Mouse (Mus musculus) myocyte (in vitro differentiated cells): ENCODE measurements around the gene Slc25a19.

ENCODE experiments used
- MAX ChIP-seq: IDR thresholded peaks from one replicate; pipeline ENCODE4 v1.6.1; 2011; ENCODE audit warnings: low read depth, mild to moderate bottlenecking, control low read depth
- MYOD1 ChIP-seq, 3 experiments: IDR thresholded peaks; one replicate each; pipeline ENCODE4 v1.6.1; 2011; ENCODE audit warnings: control low read depth in 2 of 3, low read depth in 2 of 3, mild to moderate bottlenecking in 2 of 3, moderate library complexity in 1 of 3; ENCODE audit not compliant: insufficient read length in 2 of 3, control insufficient read depth in 1 of 3
- POLR2A ChIP-seq: IDR thresholded peaks from one replicate; pipeline ENCODE4 v1.6.1; 2011; ENCODE audit warnings: low read depth, mild to moderate bottlenecking, control low read depth, moderate library complexity; ENCODE audit not compliant: insufficient read length

- TF ChIP-seq MAX = no peak
- no peak for TF ChIP-seq MYOD1 (IDR thresholded peaks at IDR 0.05; ENCODE audit: control insufficient read depth in 1 of 3, insufficient read length in 2 of 3, low read depth in 2 of 3)
- TF ChIP-seq POLR2A = no peak
Observed at GRCm38 (mm10) chr11:115676738-115677137, 48.6 kb upstream of the Slc25a19 start.
